Mouse (Mus musculus): ENCODE results near the gene Scamp3. TPM values are rescaled to one million over a fixed set of nuclear protein-coding genes. Genes with fewer than 3 reads are reported as not detected.
A peak's percentile ranks its signal among the peaks of the same experiment; 100 is the strongest.
"Not testable (repeated sequence)": the region's sequence is repeated elsewhere in the genome, so short reads cannot be mapped to it uniquely, and the experiment has no call there.

Scamp3 gene
- 10 to 100 TPM; 58.5 to 69.8 (median 63.9) TPM for total RNA-seq (2022)

DNA sequence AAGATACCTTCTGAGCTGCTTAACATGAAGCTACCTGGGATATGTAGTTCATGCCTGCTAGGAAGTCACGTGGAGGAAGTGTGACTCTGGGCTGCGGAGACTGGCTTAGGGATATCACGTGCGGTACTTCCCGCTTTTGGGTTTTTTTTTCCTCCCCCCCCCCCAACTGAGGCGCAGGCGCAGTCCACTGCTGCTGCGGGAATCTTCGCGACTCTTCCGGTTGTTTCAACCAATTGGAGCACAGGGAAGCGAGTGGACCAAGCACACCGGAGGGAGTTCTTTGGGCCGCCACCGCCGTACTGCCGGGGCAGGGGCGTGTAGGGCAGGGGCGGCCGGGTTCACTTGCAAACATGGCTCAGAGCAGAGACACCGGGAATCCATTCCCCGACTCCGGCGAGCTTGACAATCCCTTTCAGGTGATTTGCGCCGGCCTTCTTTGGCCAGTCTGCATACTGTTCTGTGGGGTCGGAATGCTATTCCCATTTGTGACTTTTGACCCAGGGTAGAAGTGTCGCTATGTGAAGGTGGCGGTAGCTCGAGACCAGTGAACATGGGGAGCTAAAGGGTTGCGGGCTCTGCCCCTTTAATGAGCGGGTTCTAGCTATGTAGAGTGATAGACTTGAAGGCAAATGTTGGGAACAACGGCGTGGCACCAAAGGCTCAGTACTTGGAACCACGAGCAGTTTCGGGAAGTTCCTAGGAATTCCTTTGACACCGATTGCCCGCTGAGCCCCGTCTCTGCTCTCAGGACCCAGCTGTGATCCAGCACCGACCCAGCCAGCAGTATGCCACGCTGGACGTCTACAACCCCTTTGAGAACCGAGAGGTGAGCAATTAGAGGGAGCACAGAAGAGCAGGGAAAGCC lies at the start of gene Scamp3:
Scamp3 (plus strand) TSS at position 232 of the 865 bp plus-strand sequence.
- DNase-seq (ENCODE audit: low spot score in 2 of 2) = peak; percentile 61 to 93

DNA sequence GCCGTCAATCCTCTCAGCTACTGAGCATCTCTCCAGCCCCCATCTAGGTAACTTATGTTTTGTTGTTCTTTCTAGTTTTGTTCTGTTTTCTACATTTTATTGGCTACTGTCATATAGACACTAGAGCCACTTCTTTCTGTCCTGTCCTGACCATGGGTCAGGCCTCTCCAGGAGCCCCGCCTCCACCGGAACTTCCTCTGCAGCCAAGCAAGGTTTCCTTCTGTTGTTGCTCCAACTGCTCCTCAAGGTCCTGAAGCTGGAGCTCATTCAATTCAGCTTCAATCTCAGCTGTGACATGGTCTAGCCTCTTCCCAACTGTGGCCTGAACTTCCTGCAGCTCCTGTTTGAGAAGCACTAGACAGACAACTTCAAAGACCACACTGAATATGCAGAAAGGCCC lies 47.4 kb upstream of the Scamp3 start:
- DNase-seq (ENCODE audit: low spot score in 2 of 2) = no peak

DNA sequence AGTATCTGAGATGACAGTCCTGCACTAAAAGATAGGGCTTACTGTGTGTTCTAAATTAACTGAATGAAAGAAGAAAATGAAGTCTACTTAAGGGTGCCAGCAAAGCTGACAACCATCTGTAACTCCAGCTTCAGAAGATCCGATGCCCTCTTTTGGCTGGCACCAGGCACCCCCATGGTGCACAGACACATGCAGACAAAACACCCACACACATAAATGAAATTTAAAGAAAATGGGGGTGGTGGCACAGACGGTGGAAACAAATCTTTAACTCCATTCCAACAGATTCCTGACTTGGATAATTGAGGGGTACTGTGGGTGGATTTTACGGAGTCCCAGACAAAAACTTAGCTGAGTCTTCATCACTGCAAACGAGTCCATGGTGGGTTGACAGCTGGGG lies 45.5 kb upstream of the Scamp3 start:
- peak; percentile 7 to 85 for DNase-seq (ENCODE audit: low spot score in 2 of 2)

DNA sequence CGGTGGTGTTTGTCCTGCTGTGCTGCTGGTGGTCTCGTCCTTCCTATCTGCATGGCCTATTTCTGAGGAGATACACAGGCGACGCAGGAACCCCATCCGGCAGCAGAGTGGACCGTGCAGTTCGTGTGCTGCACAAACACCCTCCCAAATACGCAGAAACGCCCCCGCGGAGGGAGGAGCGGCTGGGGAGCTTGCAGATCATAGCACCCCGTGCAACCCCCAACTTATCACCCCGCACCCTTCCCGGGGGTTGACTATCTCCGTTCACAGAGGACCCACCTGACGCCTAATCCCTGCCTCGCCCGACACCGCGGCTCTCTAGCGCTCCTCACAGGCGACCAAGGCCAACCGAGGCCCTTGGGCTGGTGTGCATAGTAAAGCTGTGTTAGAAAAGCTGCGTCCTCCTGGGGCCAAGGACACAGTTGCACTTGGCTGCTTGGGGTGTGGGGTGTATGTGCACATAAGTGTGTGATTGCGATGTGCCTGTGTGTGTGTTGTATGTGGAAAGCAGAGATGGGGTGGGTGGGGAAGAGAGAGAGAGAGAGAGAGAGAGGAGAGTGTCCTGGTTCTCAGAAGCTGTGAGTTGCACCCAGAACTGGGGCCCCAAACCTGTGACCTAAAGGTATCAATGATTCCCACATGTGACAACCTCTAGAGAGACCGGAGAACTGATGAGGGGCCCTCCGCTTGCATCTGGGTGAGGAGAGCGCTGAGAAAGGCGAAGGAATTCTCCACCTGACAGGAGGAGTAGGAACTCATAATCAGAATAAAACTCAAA lies 44.8 kb upstream of the Scamp3 start:
- peak; percentile 22 to 45 for DNase-seq (ENCODE audit: low spot score in 2 of 2)

DNA sequence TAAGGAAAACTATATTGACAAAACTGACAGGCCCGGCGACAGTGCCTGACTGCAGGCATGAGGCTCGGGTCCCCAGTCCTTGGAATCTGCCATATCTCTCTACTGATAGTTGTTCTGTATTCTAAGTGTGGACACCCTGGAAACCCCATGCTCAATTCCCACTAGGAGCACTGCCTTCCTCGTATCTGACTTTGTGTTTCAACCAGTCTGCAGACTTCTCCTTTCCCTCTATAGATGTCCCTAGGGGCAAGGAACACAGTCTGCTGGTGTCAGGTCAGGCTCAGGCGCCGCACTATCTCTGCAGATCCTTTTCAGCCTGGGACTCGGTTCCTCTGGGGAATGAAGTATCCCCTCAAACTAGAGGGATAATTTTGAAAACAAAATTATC lies 44.2 kb upstream of the Scamp3 start:
- DNase-seq (ENCODE audit: low spot score in 2 of 2) = no peak

DNA sequence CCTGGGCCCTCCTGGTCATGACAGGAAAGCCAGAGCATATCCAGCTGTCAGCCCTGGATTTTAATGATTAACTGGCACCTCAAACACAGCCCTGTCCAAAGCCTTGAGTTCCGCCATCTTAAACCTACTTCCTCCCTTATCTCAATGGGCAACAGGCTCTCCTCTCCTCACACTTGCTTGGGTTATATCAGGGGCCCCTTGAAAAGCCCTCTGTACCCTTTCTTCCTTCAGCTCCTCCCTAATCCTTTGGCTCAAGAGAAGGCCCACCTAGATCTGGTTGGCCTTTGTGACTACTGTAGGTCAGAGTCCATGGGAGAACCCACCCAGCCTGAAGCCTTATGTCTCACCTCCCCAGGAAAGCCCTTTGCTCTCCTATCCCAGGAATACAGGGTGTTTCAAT lies 43.5 kb upstream of the Scamp3 start:
- no peak for DNase-seq (ENCODE audit: low spot score in 2 of 2)

DNA sequence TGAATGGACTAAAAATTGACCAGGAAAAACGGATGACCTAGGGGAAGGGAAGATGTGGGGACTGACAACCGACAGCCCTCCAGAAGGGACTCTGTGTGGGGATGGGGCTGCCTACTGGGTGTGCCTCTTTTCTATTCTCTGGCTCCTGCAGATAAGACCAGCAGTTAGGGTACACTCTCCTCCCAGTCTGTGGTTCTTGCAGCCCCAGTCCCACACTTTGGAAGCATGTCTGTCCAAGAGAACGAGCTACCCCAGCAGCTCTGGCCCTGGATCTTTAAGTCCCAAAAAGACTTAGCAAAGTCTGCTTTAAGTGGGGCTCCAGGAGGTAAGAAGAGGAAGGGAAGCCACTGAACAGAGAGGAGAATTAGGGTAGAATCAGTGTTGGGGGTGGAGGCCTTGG lies 41.3 kb upstream of the Scamp3 start, which contains the start of gene Pklr:
Pklr (plus strand) TSS at position 185 of the 400 bp plus-strand sequence.
- DNase-seq (ENCODE audit: low spot score in 2 of 2) = no peak

DNA sequence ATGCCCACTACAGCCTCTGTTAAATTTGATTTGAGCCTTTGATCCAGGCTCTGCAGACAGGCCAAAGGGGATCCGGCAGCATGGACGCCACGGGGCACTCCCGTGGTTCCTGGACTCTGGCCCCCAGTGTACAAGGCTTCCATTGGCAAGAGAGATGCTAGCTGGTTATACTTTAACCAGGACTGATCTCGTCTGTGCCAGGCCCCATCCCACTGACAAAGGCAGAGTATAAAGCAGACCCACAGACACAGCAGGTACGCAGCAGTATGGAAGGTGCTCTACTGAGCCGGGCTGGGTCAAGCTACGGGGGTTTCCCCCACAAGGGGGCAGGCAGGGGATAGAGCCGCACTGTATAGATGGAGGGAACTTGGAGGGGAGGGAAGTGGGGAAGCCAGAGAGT lies 40.9 kb upstream of the Scamp3 start:
- DNase-seq (ENCODE audit: low spot score in 2 of 2) = no peak

DNA sequence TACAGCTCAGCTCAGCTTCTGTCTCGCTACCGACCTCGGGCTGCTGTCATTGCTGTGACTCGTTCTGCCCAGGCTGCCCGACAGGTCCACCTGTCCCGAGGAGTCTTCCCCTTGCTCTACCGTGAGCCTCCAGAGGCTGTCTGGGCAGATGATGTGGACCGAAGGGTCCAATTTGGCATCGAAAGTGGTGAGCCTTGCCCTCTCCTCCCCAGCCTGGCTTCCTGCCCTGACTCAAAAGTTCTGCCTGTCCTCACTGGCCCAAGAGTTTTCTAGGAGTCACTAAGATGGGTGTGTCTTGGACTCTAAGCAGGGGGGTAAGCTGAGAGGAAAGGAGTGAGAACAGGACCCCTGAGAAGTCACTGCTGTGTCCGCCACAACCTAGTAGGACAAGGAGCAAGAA lies 32.5 kb upstream of the Scamp3 start:
- no peak for DNase-seq (ENCODE audit: low spot score in 2 of 2)

DNA sequence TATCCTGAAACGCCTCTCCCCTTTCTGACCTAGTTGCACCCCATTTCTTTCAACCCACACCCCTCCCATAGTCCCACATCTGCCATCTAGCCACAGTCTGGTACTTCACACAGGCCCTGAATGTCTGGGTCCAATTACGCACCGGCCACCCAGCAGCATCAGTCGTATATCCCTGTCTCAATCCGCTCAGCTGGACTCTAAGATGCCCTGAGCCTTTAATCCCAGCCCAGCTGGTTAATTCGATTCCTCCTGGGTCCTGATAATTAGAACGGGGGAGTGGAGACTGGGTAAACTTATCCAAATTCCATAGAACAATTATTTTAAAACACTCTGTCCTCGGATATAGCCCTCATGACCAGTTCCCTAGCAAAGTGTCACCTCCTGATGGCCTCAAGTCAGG lies 31.7 kb upstream of the Scamp3 start:
- DNase-seq (ENCODE audit: low spot score in 2 of 2) = no peak

DNA sequence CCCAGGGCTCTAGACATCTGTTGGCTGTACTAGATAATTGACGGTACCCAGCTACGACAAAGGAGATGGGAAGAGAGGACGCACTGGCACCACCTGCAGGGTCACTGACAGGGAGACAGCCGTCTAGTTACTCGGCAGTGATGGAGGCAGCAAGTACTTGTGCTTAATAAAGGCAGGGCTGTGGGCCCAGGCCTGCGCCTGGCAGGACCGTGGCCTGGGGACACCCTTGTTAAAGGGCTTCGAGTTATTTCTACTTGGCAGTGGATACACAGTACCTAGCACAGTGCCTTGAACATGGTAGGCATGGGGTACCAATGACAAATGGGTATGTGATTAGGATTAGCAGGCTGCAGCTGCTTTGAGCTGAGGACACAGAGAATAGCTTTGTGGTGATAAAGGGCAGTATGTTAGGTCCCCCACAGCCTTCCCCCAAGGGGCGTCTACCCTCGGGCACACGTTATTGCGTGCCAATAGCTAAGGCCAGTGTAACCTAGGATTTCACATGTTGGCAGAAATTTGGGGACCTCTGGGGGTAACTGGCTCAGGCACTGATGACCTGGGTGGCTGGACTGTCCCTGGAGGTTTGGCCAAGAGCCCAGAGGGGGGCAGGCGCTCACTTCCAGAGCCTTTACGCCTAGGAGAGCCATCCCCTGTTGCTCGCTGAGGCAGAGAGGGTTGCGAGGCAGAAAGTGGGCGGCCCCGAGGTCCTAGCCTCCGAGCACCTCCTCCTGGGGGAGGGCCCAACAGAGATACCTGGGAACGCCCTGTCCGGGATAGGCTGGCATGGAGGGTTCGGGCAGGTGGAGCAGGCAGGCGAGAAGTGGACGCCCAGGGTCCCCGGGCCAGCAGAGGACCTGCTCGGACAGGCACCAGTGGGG lies 29.9 kb upstream of the Scamp3 start:
- DNase-seq (ENCODE audit: low spot score in 2 of 2) = no peak

DNA sequence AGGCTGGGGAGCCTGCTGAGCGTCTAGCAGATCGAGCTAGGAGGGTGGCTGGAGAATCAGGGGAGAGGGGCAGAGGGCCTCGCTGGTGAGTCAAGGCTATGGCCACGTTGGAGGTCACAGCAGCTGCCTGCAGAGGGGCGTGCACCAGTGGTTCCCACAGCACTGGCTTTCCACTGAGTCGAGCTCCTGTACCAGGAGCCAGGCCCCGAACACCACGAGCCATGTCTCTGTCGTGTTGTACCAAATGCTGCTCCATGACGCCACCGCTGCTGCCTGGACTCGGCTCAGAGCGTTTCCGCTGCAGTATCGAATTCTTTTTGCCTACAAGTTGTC lies 29.3 kb upstream of the Scamp3 start:
- DNase-seq (ENCODE audit: low spot score in 2 of 2) = no peak

DNA sequence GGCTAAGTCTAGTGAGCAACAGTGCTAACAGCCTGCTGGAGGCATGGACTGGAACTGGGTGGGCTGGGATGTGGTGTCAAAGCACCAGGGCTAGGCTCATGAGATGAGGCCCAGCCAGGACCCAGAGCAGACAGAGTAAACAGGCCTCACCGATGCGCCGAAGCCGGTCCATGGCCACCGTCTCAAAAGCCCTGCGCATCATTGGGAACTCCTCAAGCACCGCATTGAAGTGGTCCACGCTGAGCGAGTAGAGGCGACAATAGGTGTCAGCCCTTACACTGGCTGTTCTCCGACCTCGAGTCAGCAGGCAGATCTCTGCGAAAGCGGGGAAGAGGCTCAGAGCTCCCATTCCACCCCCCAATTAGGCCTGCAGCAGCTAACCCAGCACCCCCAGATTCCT lies 28.7 kb upstream of the Scamp3 start:
- no peak for DNase-seq (ENCODE audit: low spot score in 2 of 2)

DNA sequence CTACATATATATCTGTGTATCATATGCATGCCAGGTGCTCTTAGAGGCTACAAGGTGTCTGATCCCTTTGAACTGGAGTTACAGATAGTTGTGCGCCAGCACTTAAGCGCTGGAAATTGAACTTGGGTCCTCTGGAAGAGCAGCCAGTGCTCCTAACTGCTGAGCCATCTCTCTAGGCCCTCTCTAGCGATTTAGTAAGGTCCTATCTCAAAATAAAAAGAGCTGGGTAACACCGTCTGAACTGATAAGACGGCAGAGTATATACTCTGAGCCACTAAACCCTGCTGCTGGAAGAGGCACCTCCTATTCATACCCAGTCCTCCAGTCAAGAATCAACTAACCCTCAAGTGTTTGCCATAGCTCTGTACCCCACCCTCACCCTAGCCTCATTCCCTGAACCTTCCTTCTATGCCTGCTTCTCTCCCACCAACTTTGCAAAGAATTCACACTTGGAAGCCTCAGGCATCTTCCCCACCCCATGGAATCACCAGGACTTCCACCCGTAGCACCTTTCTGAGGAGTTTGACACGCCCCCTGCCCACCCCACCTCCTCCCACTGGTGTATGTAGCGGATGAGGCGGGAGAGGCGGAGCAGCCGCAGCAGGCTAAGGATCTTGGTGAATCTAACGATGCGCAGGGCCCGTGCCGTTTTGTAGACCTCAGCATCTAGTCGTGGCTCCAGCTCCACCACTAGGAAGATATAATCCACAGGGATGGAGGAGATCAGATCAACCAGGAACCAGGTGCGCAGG lies 25.0 kb upstream of the Scamp3 start:
- DNase-seq (ENCODE audit: low spot score in 2 of 2) = no peak

DNA sequence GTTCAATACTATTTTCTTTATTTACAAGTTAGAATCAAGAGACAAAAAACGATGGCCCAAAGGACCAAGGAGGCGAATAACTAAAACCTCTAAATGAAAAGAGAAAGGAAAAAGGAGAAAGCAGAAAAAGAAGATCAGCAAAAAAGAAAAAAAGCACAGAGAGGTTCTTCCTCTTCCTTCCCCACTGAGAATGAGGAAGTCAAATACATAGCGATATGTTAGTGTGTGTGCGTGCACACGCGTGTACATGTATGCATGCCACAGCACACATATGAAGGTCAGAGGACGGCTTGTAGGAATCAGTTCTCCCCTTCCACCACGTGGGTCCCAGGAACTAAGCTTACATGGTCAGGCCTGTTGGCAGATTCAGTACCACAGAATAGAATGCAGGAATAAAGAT lies 20.3 kb upstream of the Scamp3 start:
- DNase-seq (ENCODE audit: low spot score in 2 of 2) = no peak

DNA sequence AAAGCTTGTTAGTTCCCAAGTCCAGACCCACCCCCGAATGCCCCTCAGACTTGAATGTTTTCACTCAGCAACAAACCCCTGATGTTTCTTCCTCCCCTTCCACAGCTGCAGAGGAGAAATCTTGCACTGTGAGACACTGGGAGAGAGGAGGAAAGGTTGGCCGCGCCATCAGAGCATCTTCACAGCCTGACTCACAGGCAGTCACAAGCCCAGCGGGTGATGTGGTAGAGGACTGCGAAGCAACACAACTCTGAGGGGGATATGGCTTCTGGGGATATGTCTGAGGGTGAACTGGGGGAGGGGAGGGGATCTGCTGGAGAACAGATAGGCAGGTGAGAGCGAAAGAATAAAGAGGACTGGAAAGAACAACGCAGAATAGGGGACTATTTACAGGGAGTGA lies 18.6 kb upstream of the Scamp3 start:
- no peak for DNase-seq (ENCODE audit: low spot score in 2 of 2)

DNA sequence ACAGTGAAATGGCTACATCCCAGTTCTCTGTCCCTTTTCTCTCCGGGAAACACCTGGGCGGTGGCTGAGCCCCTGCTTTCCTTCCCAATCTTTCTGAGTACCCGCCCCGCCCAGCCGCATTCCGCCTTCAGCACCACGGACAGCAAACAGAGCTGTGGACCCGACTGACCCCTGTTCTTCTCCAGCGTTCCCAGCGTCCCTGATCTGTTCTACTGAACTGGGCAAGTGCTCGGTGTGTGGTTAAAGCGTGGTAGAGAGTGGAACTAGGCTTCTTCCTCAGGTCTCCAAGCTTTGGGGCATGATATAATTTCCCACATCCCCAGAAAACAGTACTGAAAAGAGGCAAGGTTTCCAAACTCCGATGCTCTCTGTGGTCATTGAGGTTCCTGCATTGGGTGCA lies 18.1 kb upstream of the Scamp3 start:
- no peak for DNase-seq (ENCODE audit: low spot score in 2 of 2)

DNA sequence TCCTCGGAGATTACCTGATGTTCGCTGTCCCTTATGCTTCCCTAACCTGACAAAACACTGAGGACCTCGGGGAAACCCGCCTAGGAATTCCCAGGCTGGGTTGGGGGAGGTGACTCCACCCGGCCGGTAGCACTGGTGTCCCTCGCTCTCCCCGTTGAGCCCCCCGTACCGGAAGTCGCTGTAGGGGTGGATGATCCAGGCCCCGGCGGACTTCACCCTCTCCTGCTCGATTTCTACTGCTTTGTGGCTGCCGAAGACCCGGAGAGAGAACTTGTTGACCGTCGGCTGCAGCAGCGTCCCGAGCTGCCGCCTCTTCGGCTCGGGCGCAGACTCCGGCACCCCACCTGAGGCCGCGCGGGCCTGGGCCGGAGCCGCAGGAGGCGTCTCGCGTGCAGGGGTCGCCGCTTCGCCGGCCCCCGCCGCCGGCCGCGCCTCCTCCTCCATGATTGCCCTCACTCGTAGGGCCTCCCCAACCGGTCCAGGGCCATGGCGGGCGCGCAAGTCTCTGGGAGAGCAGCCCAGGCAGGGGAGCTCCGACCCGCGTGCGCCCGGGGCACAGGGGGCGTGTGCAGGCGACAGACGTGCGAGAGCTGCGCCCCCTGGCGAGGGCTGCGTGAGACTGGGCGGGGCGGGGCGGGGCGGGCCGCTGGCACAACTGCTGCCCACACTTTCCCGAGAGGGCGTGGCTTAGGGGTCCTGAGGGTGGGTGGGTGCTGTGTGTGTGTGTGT lies 17.5 kb upstream of the Scamp3 start, which contains the start of gene Hcn3:
Hcn3 (minus strand) TSS at position 581 of the 729 bp plus-strand sequence.
- no peak for DNase-seq (ENCODE audit: low spot score in 2 of 2)

DNA sequence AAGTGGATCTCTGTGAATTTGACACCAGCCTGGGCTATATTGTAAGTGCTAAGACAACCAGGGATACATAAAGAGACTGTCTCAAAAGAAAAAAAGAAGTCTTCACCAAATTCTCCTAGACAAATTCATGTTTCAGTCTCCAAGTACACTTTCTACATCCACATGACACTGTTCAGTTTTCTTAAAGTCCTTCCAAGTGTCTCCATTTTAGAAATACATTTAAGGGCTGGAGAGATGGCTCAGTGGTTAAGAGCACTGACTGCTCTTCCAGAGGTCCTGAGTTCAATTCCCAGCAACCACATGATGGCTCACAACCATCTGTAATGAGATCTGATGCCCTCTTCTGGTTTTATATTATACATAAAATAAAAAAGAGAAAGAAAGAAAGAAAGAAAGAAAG lies 16.1 kb upstream of the Scamp3 start:
- not testable (repeated sequence) for DNase-seq (ENCODE audit: low spot score in 2 of 2)

DNA sequence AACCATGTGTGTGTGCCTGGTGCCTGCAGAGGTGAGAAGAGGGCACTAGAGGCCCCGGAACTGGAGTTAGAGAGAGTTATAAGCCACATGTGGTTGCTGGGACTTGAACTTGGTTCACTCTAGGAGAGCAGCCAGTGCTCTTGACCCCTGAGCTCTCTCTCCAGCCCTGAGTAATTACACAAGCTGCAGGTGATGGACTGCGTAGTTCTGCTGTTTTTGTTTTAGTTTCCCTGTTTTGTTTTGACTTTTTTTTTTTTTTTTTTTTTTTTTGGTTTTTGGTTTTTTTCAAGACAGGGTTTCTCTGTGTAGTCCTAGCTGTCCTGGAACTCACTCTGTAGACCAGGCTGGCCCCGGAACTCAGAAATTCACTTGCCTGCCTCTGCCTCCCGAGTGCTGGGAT lies 15.5 kb upstream of the Scamp3 start:
- no peak for DNase-seq (ENCODE audit: low spot score in 2 of 2)

Measured in left cerebral cortex, adult 8-10 months (tissue).